Comparison of ENCODE assay signal across 1 mouse cellular context in the genomic region with DNA sequence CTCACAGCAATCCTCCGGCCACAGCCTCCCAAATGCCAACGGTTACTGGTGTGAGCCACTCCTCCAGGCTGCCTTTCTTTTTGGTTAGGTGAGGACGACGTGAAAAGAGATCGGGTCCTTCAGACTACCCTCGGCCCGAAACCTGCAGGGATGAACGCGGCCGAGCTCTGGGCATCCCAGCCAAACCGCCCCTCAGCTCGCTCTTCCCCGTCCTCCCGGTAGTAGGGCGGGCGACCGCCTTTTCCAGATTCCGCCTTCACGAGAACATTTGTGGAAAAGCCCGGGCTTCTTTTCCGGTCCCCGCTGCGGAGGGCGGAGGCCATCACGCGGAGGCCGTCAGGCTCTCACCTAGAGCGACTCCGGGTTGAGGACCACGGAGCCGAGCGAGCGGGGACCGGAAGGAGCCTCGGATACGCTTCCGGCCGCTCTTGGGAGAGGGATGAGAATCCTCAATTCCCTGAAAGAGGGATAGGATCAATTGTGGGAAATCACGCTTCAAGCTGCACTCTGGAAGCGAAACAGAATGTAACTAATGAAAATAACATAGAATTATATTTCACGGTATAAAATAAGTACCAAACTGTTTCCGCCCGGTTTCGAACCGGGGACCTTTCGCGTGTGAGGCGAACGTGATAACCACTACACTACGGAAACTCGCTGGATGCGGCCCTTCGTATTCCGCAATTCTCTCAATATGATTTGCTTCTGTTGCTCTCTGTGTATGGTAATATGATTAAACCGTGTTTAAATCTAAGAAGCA.
TF ChIP-seq lines count a peak whose summit lies in the region.

No protein-coding gene starts in this region.

TF ChIP-seq in CH12.LX, 34 proteins besides CTCF, POLR2A, EP300 and RAD21 (continued from another document):
- TF ChIP-seq JUND (conservative IDR thresholded peaks at IDR 0.05; ENCODE audit: low read depth, low read length) (no peak; the same call in 1 of the 2 replicates), MYC (IDR thresholded peaks at IDR 0.05; ENCODE audit: low read depth, low read length) (no peak), POLR2AphosphoS2 (IDR thresholded peaks at IDR 0.05; ENCODE audit: low read depth, low read length) (no peak), TCF12 (IDR thresholded peaks at IDR 0.05; ENCODE audit: low read depth, low read length) (peak; percentile 80; the same call in 1 of the 2 replicates), NRF1 (IDR thresholded peaks at IDR 0.05; ENCODE audit: low read depth, low read length) (peak; percentile 64), TBP (conservative IDR thresholded peaks at IDR 0.05; ENCODE audit: low read depth, low read length) (peak; percentile 100), ZNF384 (IDR thresholded peaks at IDR 0.05; ENCODE audit: low read depth, low read length) (no peak), NELFE (IDR thresholded peaks at IDR 0.05; ENCODE audit: low read depth, low read length) (peak; percentile 76), MAX (IDR thresholded peaks at IDR 0.05; ENCODE audit: low read length) (no peak; the same call in 1 of the 2 replicates), KAT2A (IDR thresholded peaks at IDR 0.05; ENCODE audit: insufficient replicate concordance, low read length) (peak; percentile 93), PAX5 (IDR thresholded peaks at IDR 0.05; ENCODE audit: low read length) (no peak), E2F4 (IDR thresholded peaks at IDR 0.05; ENCODE audit: insufficient replicate concordance, low read depth, low read length) (0 out of 2 replicates have a peak, but pooled peaks have one; percentile 86), MXI1 (IDR thresholded peaks at IDR 0.05; ENCODE audit: low read depth, low read length) (peak; percentile 70; the same call in 1 of the 2 replicates), USF2 (conservative IDR thresholded peaks at IDR 0.05; ENCODE audit: low read depth, low read length) (no peak), JUN (IDR thresholded peaks at IDR 0.05; ENCODE audit: insufficient read depth, low read depth, low read length) (no peak), ZC3H11A (IDR thresholded peaks at IDR 0.05; ENCODE audit: low read depth, low read length) (no peak), ETS1 (conservative IDR thresholded peaks at IDR 0.05; ENCODE audit: low read depth, low read length) (no peak), MEF2A (IDR thresholded peaks at IDR 0.05; ENCODE audit: borderline replicate concordance, low read depth, low read length) (peak; percentile 74; the same call in 1 of the 2 replicates)
